Mouse (Mus musculus) midbrain, embryonic 13.5 days (tissue): ENCODE measurements at regions not wholly inside any gene's neighbourhood (a gene's known extent, or its start where the extent isn't known, plus 50 kb on each side); places are given as distances from the start of the nearest gene placed in this dataset.

Source experiments
- ATAC-seq: fragments of 200-750 bp; cut with Nextera tagmentation; 2 replicates; pipeline ENCODE4 v1.8.0; 2017; ENCODE audit warnings: mild to moderate bottlenecking, moderate TSS enrichment, moderate library complexity
- H3K27ac ChIP-seq: fragments of 300-500 bp; sonication (generic); 2 replicates; pipeline ENCODE4 v1.5.1; 2015; ENCODE audit warnings: inconsistent platforms, mild to moderate bottlenecking, moderate library complexity
- H3K27me3 ChIP-seq: fragments of 300-500 bp; sonication (generic); 2 replicates; pipeline ENCODE4 v1.6.1; 2015; ENCODE audit warnings: mild to moderate bottlenecking, inconsistent platforms
- H3K36me3 ChIP-seq: fragments of 300-500 bp; sonication (generic); 2 replicates; pipeline ENCODE4 v1.6.1; 2015; ENCODE audit warnings: mild to moderate bottlenecking, inconsistent platforms
- H3K4me1 ChIP-seq: fragments of 300-500 bp; sonication (generic); replicated peaks from 2 replicates; pipeline ENCODE4 v1.6.1; 2015; ENCODE audit warnings: inconsistent platforms
- H3K4me2 ChIP-seq: fragments of 300-500 bp; sonication (generic); replicated peaks from 2 replicates; pipeline ENCODE4 v1.6.1; 2015; ENCODE audit warnings: moderate library complexity, mild to moderate bottlenecking, inconsistent platforms
- H3K4me3 ChIP-seq: fragments of 300-500 bp; sonication (generic); replicated peaks from 2 replicates; pipeline ENCODE4 v1.5.1; 2015; ENCODE audit warnings: mild to moderate bottlenecking, inconsistent platforms
- H3K9ac ChIP-seq: fragments of 300-500 bp; sonication (generic); replicated peaks from 2 replicates; pipeline ENCODE4 v1.6.1; 2015; ENCODE audit warnings: mild to moderate bottlenecking, inconsistent platforms
- H3K9me3 ChIP-seq: fragments of 300-500 bp; sonication (generic); 2 replicates; pipeline ENCODE4 v1.6.1; 2016; ENCODE audit warnings: mild to moderate bottlenecking, inconsistent platforms
- WGBS: fragments of 180-500 bp; shearing (Covaris S2); methylation state at CpG from one replicate; pipeline ENCODE4 v1.1.7; 2015; 5-methylcytosine and 5-hydroxymethylcytosine counted together

DNA sequence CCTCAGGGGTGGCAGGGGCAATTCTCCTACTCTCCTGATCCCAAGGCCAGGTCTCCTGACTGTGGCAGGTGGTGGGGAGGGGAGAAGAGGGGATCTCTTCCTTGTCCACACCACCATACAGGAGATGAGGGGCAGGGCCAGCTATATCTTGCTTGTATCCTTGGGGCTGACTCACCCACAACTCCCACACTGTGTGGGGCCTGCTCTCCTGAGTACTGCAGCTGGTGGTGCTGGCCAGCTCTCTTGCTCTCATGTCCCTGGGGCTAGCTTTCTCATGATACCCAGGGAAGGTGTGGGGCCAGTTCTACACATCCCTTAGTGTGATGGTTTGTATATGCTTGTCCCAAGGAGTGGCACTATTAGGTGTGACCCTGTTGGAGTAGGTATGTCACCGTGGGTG lies 177.4 kb downstream of the Shq1 start:
- Histone ChIP-seq H3K4me1 (0 out of 2 replicates have a peak, but pooled peaks cover 6% of the 10 kb centered on the region), H3K36me3 (no peaks in the 10 kb centered on the region), H3K4me3 (no peak overlapping the region), H3K9ac (no peak overlapping the region), H3K27me3 (peaks cover 10% of the 10 kb centered on the region), H3K27ac (no peak overlapping the region), H3K4me2 (no peak overlapping the region), H3K9me3 (no peaks in the 10 kb centered on the region)
- no peak for ATAC-seq
- 80% methylated on average over 1 of the region's 1 CpGs for WGBS

DNA sequence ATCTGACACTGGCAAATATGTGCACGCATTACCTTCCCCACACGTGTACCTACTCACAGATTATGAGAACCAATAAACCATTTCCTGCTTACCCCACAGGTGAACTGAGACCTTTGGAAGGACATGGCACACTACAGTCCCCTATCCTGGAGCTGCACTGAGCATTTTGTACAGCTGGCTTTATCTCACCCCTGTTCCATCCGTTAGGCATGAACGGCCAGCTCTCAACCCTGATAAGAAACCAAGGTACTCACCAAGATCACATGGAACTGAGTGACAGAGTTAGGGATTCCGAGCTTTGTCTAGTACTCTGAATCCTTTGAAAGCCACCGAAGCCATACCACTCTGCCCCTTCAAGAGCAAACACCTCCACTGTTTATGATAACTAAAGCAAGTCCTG lies 179.1 kb downstream of the Shq1 start:
- Histone ChIP-seq H3K9me3 (no peaks in the 10 kb centered on the region), H3K36me3 (no peaks in the 10 kb centered on the region), H3K27me3 (peaks cover 2% of the 10 kb centered on the region; the same call in 1 of the 2 replicates), H3K9ac (no peak overlapping the region), H3K4me3 (no peak overlapping the region), H3K4me2 (no peak overlapping the region), H3K4me1 (0 out of 2 replicates have a peak, but pooled peaks cover 6% of the 10 kb centered on the region), H3K27ac (no peak overlapping the region)
- no peak for ATAC-seq
- 94% methylated on average over 6 of the region's 6 CpGs for WGBS

DNA sequence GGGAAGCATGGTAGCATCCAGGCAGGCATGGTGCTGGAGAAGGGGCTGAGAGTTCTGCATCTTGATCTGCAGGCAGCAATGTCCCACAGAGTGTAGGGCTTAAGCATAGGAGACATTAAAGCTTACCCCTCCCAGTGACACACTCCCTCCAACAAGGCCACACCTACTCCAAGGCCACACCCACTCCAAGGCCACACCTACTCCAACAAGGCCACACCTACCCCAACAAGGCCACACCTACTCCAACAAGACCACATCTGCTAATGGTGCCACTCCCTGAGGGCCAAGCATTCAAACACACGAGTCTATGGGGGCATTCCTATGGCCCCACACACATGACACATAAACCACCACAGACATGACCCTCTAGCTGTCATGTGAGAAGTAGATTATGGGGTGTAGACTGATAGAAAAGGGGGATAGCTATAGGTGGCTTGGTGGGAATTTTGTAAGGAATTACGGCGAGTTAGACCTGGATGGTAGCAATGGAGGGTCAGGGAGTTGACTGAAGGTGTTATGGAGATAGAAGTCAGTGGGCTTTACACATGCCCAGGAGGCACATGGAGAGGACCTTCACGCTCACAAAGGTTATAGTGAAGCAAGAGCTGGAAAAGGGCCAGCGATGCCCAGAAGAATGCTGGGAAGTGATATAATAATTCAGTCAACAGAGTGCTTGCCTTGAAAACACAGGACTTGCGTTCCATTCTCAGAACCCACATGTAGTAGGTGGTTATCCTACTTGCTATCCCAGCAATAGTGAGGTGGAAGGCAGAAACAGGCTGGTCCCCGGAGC lies 179.8 kb downstream of the Shq1 start:
- WGBS, result 95% methylated on average over 7 of the region's 7 CpGs
- Histone ChIP-seq H3K27ac (no peak overlapping the region), H3K4me1 (0 out of 2 replicates have a peak, but pooled peaks cover 6% of the 10 kb centered on the region), H3K4me3 (no peak overlapping the region), H3K36me3 (no peaks in the 10 kb centered on the region), H3K9me3 (no peaks in the 10 kb centered on the region), H3K27me3 (no peaks in the 10 kb centered on the region; the same call in 1 of the 2 replicates), H3K4me2 (no peak overlapping the region), H3K9ac (no peak overlapping the region)
- no peak for ATAC-seq

DNA sequence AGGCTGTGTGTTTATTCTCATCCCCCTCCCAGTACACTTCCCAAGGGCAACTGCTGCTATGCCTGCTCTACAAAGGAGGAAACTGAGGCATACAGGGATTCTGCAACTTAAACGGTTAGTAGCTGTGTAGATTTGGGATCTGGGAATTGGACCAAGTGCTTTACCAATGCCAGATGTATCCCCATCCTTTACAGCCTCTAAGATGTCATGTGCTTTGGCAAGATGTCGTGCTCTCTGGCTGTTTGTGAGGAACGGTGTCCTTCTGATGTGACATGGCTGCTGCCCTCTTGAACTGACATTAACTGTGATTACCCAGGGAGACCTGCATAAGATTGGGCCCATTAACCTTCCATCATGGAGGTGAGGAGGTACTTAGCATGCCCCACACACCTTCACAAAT lies 187.1 kb downstream of the Shq1 start:
- no peak overlapping the region for H3K27ac ChIP-seq
- no peak overlapping the region for H3K4me3 ChIP-seq
- ATAC-seq, result no peak
- H3K27me3 ChIP-seq, result peaks cover 15% of the 10 kb centered on the region
- H3K9me3 ChIP-seq, result peaks cover 12% of the 10 kb centered on the region; the same call in 1 of the 2 replicates
- no peak overlapping the region for H3K9ac ChIP-seq
- no peaks in the 10 kb centered on the region for H3K36me3 ChIP-seq
- 86% methylated on average over 3 of the region's 3 CpGs for WGBS
- H3K4me1 ChIP-seq, result 0 out of 2 replicates have a peak, but pooled peaks cover 4% of the 10 kb centered on the region
- no peak overlapping the region for H3K4me2 ChIP-seq

DNA sequence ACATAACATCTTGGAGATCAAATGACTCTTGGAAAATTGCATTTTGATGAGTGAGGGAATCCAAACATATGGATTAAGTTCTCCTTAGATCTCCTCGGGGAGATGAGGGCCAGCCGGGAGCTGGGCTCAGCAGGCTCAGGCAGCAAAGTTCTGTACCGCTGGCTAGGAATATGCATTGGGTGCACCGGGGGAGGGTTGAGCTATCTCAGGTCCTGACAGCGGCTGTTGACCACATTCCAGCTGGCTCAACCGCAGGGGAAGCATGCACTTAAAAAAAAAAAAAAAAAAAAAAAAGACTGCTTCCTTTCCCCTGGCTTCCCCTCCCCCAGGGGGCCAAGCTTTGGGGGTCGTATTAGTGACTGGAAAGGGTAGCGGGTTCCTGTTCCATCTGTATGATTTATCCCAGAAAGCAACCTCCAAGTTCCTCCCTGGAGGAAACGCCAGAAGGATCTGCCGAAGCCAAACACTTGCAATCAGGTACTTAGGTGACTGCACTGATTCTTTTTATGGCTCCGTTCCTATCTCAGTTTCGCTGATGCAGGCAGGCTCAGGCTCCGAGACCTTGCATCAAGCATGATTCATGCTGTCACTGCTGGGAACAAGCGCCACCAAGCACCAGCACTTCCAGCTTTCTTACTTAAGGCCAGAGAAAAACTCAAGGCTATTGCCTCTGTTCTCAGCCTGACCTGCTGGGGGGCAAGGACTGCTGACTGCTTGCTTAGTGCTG lies 187.7 kb downstream of the Shq1 start:
- no peak overlapping the region for H3K27ac ChIP-seq
- H3K9me3 ChIP-seq, result peaks cover 12% of the 10 kb centered on the region; the same call in 1 of the 2 replicates
- H3K27me3 ChIP-seq, result peaks cover 15% of the 10 kb centered on the region
- H3K4me2 ChIP-seq, result no peak overlapping the region
- H3K9ac ChIP-seq, result no peak overlapping the region
- H3K4me1 ChIP-seq, result 0 out of 2 replicates have a peak, but pooled peaks cover 4% of the 10 kb centered on the region
- no peaks in the 10 kb centered on the region for H3K36me3 ChIP-seq
- H3K4me3 ChIP-seq, result no peak overlapping the region
- 20% methylated on average over 14 of the region's 14 CpGs for WGBS
- no peak for ATAC-seq

DNA sequence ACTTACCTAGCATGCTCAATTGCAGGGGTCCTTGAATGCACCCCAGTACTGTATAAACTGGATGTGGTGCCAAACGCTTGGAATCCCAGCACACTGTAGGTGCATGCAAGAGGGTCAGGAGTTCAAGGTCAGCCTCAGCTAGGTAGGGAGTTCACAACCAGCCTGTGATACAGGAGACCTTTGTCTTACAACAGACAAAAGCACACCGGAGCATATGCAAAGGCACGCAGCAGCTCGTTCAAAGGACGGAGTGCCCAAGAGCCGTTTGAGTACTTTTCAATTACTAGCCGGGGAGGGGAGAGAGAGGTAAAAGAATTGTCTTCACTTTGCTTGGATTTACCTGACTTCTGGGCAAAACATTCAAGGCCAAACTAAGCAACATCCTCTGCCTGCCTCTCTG lies 188.4 kb downstream of the Shq1 start:
- H3K9ac ChIP-seq, result no peak overlapping the region
- no peak overlapping the region for H3K4me2 ChIP-seq
- no peak overlapping the region for H3K4me3 ChIP-seq
- 23% methylated on average over 7 of the region's 7 CpGs for WGBS
- H3K9me3 ChIP-seq, result peaks cover 12% of the 10 kb centered on the region; the same call in 1 of the 2 replicates
- no peak overlapping the region for H3K27ac ChIP-seq
- peaks cover 15% of the 10 kb centered on the region for H3K27me3 ChIP-seq
- H3K4me1 ChIP-seq, result 0 out of 2 replicates have a peak, but pooled peaks cover 4% of the 10 kb centered on the region
- no peak for ATAC-seq
- H3K36me3 ChIP-seq, result no peaks in the 10 kb centered on the region

DNA sequence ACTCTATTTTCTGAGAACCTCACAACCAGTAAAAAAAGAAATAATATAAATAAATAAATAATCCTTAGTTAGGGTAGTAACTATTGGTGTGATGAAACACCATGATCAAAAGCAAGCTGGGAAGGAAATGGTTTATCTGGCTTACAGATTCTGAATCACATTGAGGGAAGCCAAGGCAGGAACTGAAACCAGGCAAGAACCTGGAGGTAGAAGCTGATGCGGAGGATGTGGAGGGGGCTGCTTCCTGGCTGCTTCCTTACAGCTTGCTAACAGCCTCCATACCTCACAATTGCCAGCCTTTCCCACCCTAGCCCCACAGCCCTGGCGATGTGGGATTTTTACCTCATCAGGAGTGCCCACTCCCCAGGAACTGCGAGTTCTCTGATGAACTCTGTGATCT lies 190.4 kb downstream of the Shq1 start:
- Histone ChIP-seq H3K9me3 (peaks cover 8% of the 10 kb centered on the region; the same call in 1 of the 2 replicates), H3K4me1 (peaks cover 6% of the 10 kb centered on the region; the same call in 1 of the 2 replicates), H3K27me3 (peaks cover 19% of the 10 kb centered on the region), H3K27ac (no peak overlapping the region), H3K9ac (no peak overlapping the region), H3K4me3 (no peak overlapping the region), H3K4me2 (no peak overlapping the region), H3K36me3 (no peaks in the 10 kb centered on the region)
- ATAC-seq, result no peak
- WGBS, result 87% methylated on average over 3 of the region's 3 CpGs

DNA sequence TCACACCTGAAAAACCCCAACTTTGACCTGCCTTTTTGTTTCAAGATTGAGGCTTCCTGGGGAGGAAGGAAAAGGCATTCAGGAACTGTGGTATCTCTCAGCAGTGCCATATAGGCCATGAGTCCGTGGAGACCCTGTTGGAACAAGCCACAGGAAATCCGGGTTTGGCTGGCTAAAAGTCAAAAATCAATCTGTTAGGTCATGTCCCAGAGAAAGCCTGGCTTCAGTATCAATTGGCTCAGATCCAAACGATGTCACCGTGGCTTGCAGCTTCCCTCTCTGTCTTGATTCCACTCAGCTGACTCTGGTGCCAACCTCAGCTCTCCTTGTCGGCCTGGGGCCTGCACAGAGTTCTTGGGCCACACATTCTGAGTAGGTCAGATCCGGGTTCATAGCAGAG lies 191.1 kb downstream of the Shq1 start:
- Histone ChIP-seq H3K4me3 (no peak overlapping the region), H3K9ac (no peak overlapping the region), H3K27me3 (peaks cover 24% of the 10 kb centered on the region), H3K36me3 (no peaks in the 10 kb centered on the region), H3K4me1 (peaks cover 9% of the 10 kb centered on the region; the same call in 1 of the 2 replicates), H3K4me2 (no peak overlapping the region), H3K9me3 (peaks cover 2% of the 10 kb centered on the region; the same call in 1 of the 2 replicates), H3K27ac (no peak overlapping the region)
- no peak for ATAC-seq
- WGBS, result 72% methylated on average over 6 of the region's 6 CpGs

DNA sequence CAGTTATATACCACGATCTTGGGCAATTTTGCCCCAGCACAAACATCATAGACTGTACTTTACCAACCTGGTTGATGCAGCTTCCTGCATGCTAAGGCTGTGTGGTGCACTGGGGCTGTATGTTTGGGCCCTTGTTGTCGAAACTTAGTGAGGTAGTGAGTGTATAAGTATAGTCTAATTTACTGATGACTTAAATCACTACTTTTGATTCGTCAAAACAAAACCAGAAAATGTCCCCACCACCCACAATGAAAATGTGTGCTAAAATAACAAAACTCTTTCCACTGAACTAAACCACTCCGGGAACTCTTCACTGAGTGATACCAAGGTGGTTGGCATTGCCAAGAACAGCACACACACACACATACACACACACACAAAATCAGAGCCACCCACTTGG lies 191.5 kb downstream of the Shq1 start:
- Histone ChIP-seq H3K27me3 (peaks cover 24% of the 10 kb centered on the region), H3K9ac (no peak overlapping the region), H3K9me3 (no peaks in the 10 kb centered on the region), H3K36me3 (no peaks in the 10 kb centered on the region), H3K27ac (no peak overlapping the region), H3K4me3 (no peak overlapping the region), H3K4me2 (no peak overlapping the region), H3K4me1 (peaks cover 9% of the 10 kb centered on the region; the same call in 1 of the 2 replicates)
- 91% methylated on average over 4 of the region's 4 CpGs for WGBS
- ATAC-seq, result no peak

DNA sequence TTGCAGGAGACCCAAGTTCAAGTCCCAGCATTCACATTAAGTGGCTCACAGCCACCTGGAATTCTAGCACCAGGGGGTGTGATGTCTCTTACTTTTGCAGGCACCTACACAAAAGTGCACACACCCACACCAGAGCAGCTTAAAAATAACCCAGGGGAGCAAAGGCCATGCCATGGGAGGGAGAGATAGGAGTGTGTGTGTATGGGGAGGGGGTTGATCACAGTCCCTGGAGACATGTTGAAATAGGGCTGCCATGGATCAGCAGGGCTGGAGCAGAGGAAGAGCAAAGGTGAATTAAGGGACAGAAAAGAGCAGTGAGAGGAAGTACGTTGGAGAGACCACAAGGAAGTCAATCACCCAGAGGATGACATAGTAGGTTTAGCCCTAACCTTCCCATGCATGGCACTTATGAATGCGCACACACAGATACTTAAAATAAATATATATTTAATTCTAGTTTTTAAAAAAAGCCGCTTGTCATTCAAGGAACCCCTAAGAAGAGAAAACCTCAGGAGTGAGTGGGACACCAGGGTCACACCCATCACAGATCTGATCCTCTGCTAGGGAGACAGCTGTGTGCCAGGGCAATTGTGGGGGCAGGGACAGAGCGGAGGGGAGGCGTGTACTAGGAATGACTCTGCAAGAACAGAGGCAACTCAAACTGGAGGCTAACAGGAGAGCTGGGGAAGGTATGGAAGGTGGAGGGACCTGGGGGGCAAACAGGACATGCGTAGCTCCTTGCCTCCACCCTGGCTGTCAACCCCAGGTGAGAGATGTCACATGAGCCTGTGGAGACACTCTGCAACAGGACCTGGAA lies 189.5 kb upstream of the Rybp start:
- WGBS, result 90% methylated on average over 6 of the region's 6 CpGs
- no peak overlapping the region for H3K4me3 ChIP-seq
- H3K4me1 ChIP-seq, result peaks cover 5% of the 10 kb centered on the region; the same call in 1 of the 2 replicates
- peaks cover 11% of the 10 kb centered on the region; the same call in 1 of the 2 replicates for H3K9me3 ChIP-seq
- H3K4me2 ChIP-seq, result no peak overlapping the region
- H3K27me3 ChIP-seq, result peaks cover 15% of the 10 kb centered on the region
- no peak for ATAC-seq
- no peaks in the 10 kb centered on the region for H3K36me3 ChIP-seq
- H3K9ac ChIP-seq, result no peak overlapping the region
- no peak overlapping the region for H3K27ac ChIP-seq

DNA sequence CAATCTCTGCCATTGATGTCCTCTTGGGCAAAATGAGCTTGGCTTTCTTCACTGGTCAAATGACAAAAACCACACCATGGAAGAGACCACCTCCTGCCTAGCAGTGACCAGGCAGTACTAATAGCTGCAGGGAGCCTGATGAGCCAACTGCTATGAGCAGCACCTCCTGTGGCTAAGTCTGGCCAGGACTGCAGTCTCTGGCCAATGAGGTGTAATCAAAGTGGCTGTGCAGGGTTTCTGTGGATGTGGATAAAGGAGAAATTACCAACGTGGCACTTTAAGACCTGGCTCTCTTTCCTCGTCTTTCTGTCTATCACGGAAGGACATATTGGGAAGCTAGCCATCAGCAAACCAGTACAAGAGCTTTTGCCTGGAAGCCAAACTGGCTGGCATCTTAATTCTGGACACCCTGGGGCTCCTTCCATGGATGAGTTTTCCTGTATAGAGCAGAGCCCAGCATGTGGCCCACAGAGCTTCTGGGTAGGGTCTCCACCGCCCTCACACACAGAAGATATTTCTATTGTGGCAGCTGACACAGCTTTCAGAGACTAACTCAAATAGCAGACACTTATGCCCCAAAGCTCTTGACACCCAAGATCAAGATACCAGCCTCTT lies 188.2 kb upstream of the Rybp start:
- ATAC-seq, result no peak
- H3K9ac ChIP-seq, result no peak overlapping the region
- WGBS, result 57% methylated on average over 4 of the region's 4 CpGs

More for the DNA sequence above, 188.2 kb upstream of the Rybp start:
- no peak overlapping the region for H3K4me2 ChIP-seq
- H3K36me3 ChIP-seq, result no peaks in the 10 kb centered on the region
- no peak overlapping the region for H3K4me3 ChIP-seq
- H3K9me3 ChIP-seq, result peaks cover 11% of the 10 kb centered on the region; the same call in 1 of the 2 replicates
- H3K27ac ChIP-seq, result no peak overlapping the region
- peaks cover 9% of the 10 kb centered on the region; the same call in 1 of the 2 replicates for H3K27me3 ChIP-seq
- H3K4me1 ChIP-seq, result peaks cover 5% of the 10 kb centered on the region; the same call in 1 of the 2 replicates
